Mouse (Mus musculus) Patski (cell line): Measurements from ENCODE around the gene Azin2. TPM values are rescaled to one million over a fixed set of nuclear protein-coding genes. Genes with fewer than 3 reads are reported as not detected.

ENCODE experiments used
- ATAC-seq: fragments of 100-300 bp; one replicate; pipeline ENCODE4 v1.8.0; 2021
- CTCF ChIA-PET: fragments of 350-600 bp; sonication (Branson Sonifier 250); formaldehyde crosslinking; loops from one replicate; lab custom pipeline; 2022; ENCODE audit warnings: inconsistent platforms; lab: Charles Lee
- POLR2A ChIA-PET: fragments of 350-600 bp; sonication (Branson Sonifier 250); formaldehyde crosslinking; loops from one replicate; lab custom pipeline; 2022; ENCODE audit warnings: antibody characterized with exemption, inconsistent platforms; lab: Charles Lee
- DNase-seq: peaks from one replicate; pipeline ENCODE4 v3.0.0-alpha.2; 2011; ENCODE audit warnings: low read depth, low spot score
- H3K27me3 ChIP-seq: fragments of 371-371 bp; one replicate; pipeline ENCODE4 v1.5.1; 2021
- CTCF ChIP-seq: fragments of 100-300 bp; IDR thresholded peaks from one replicate; pipeline ENCODE4 v1.5.1; 2021
- in situ Hi-C: fragments of 300-500 bp; cut with MboI; formaldehyde crosslinking; loops from 3 replicates; pipeline ENCODE4 v1.11.1; 2018; ENCODE audit warnings: low pct_unique_long_range_greater_than_20kb, mixed read lengths
- polyA plus RNA-seq: library from polyadenylated mRNA; unstranded; gene quantifications from one replicate; pipeline ENCODE4 v1.2.3, GENCODE M21; 2021

The Azin2 gene
- polyA plus RNA-seq, 1 experiment from 2014 or later: 18.0 TPM

- no peaks in the 10 kb centered on the region for H3K27me3 ChIP-seq
- no peak for DNase-seq
- in situ Hi-C loops: no loop called here
- ChIA-PET POLR2A (no interaction called here), CTCF (no interaction called here)
- ATAC-seq: no peak
- no peak for TF ChIP-seq CTCF
These were observed 45.1 kb downstream of the Azin2 start for GRCm38 (mm10) chr4:128917119-128917518.

DNA sequence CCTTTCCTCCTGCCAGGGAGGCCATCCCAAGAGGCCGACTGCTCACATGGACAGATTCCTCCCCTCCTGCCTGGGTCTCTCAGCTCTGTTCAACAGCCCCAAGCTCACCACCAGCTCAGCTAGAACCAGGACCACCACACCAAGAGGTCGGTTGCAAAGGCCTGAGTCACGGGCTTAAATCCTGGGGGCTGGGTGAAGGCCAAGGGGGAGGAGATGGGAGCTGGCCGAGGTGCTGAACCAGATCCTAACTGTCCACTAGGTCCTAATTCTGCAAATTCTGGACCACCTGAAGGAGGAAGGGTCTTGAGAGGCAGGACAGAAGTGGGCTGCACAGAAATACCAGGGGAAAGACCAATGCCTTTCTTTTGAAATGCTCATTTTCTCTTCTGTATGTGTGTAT is 48.4 kb downstream of the Azin2 start:
- TF ChIP-seq CTCF: no peak
- in situ Hi-C loops: no loop called here
- ChIA-PET CTCF (no interaction called here), POLR2A (no interaction called here)
- no peak for ATAC-seq
- no peak for DNase-seq
- H3K27me3 ChIP-seq: no peaks in the 10 kb centered on the region

GRCm38 (mm10) chr4:128912085-128912484 is 50.2 kb downstream of the Azin2 start:
- in situ Hi-C loops: no loop called here
- TF ChIP-seq CTCF: no peak
- no peaks in the 10 kb centered on the region for H3K27me3 ChIP-seq
- ATAC-seq: no peak
- DNase-seq: no peak
- POLR2A ChIA-PET: no interaction called here
- CTCF ChIA-PET: interaction anchor here (1.2 kb wide), 1 partner anchor 13 kb away, joined by 4 read pairs; no protein-coding TSS in a partner anchor

- no peak for ATAC-seq
- in situ Hi-C loops: no loop called here
- ChIA-PET CTCF (no interaction called here), POLR2A (no interaction called here)
- TF ChIP-seq CTCF: no peak
- no peak for DNase-seq
- H3K27me3 ChIP-seq: no peaks in the 10 kb centered on the region
These were observed 51.8 kb downstream of the Azin2 start for GRCm38 (mm10) chr4:128910276-128911063.

- H3K27me3 ChIP-seq: no peaks in the 10 kb centered on the region
- in situ Hi-C loops: no loop called here
- TF ChIP-seq CTCF: no peak
- DNase-seq: no peak
- POLR2A ChIA-PET: no interaction called here
- ATAC-seq: no peak
- CTCF ChIA-PET: no interaction called here
These were observed 52.8 kb downstream of the Azin2 start for GRCm38 (mm10) chr4:128909378-128909831.

- TF ChIP-seq CTCF: no peak
- no peak for DNase-seq
- H3K27me3 ChIP-seq: no peaks in the 10 kb centered on the region
- no peak for ATAC-seq
- ChIA-PET CTCF (interaction anchor here (1.4 kb wide), 1 partner anchor 40 kb away, joined by 3 read pairs; no protein-coding TSS in a partner anchor), POLR2A (no interaction called here)
- in situ Hi-C loops: no loop called here
These were observed 53.5 kb downstream of the Azin2 start for GRCm38 (mm10) chr4:128908586-128909377.

DNA sequence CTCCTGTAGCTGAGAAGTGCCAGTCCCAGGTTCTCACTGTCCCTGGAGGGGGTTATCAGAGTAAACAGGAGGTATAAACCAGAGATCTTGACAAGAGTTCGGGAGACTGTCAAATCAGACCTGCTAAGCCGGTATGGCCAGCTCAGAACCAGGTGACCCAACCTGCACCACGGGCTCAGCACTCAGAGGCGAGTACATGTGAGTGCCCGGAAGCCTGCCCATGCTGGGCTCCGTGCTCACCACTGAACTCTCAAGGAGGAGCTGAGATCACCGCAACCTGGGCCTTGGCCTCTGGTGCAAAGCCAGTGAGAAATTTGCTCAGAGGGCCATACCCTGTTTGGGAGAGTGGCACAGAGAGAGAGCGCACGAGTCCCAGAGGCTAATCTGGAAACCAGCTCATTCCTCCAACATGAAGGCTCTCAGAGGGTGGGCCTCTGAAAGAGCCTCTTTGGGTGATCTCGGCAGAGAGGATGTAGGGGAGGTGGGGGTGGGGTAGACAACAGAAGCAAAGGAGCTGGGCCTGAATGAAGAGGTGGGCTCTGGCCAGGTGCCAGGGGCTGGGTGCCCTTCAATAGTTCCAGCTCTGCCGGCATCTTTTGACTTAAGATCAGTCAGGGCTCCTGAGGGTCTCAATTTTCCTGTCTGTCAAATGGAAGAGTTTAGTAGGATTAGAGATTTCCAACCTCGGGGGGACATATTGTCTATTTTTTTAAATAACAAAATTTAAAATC is 54.8 kb downstream of the Azin2 start:
- in situ Hi-C loops: no loop called here
- H3K27me3 ChIP-seq: no peaks in the 10 kb centered on the region
- CTCF ChIA-PET: interaction anchor here (0.6 to 1.4 kb wide), 2 partner anchors 41 to 205 kb away, joined by 3 read pairs; no protein-coding TSS in a partner anchor
- DNase-seq: no peak
- POLR2A ChIA-PET: no interaction called here
- no peak for TF ChIP-seq CTCF
- no peak for ATAC-seq

DNA sequence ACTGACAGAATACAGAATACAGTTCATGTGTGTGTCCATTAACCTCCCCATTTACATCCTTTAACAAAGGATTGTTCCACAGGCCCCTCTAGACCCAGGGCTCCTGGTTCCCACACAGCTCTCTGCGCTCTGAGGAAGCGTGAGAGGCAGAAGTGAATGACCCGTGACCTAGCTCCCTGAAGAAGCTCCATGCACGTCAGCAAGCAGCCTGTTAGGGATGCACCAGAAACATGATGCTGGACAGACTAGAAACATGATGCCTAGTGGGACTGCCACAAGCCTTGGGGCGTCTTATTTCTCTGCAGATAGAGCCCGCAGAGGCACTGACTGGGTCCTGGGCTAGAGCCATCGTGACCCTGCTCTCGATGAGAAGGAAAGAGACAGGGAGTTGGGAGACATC is 55.5 kb downstream of the Azin2 start:
- H3K27me3 ChIP-seq: no peaks in the 10 kb centered on the region
- ATAC-seq: no peak
- POLR2A ChIA-PET: no interaction called here

GRCm38 (mm10) chr4:128905251-128905650 is 57.0 kb downstream of the Azin2 start:
- no peak for ATAC-seq

More for the DNA sequence above, 55.5 kb downstream of the Azin2 start:
- CTCF ChIA-PET: interaction anchor here (0.6 kb wide), 1 partner anchor 205 kb away, joined by 3 read pairs; no protein-coding TSS in a partner anchor
- in situ Hi-C loops: no loop called here
- TF ChIP-seq CTCF: no peak
- no peak for DNase-seq

DNA sequence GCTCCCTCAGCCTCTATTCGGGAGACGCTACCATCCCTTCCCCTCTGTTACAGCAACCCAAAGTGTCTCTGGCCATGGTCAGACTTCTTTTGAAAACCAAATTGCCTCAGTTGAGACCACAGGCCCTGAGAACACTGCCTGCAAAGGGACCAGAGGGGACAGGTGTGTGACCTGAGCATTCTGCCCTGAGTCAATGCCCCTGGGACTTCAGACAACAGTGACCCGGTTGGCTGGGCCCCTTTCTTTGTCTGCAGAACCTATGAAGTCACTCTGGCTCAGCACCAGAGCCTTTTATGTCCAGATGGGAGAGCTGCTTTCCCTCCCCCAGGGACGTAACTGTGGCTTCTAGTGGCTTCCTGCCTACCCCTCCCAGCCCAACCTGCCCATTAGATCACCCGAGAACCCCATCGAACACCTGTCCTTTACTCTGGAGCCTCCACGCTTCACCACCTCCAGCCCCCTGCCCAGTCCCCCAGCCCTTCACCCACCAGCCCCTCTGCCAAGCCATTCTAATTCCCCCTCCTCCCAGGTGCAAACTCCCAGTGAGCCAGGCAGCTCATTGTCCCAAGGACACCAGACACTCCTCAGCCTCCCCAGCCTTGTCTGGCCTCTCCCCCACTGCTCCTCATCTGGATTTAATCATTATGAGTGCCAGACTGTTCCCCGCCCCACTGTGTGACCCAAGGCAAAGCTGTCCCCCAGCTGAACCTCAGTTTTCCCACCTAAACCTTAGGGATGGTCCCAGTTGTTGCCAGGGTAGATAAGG is 58.0 kb downstream of the Azin2 start:
- in situ Hi-C loops: no loop called here
- no peaks in the 10 kb centered on the region for H3K27me3 ChIP-seq
- ChIA-PET CTCF (no interaction called here), POLR2A (no interaction called here)
- ATAC-seq (no peak), DNase-seq (no peak)
- TF ChIP-seq CTCF: no peak

More at GRCm38 (mm10) chr4:128905251-128905650, 57.0 kb downstream of the Azin2 start:
- no peak for DNase-seq
- in situ Hi-C loops: no loop called here
- no peak for TF ChIP-seq CTCF
- CTCF ChIA-PET: no interaction called here
- H3K27me3 ChIP-seq: no peaks in the 10 kb centered on the region
- POLR2A ChIA-PET: no interaction called here
